Mouse (Mus musculus): Measurements from ENCODE around the gene Rock2. TPM values are rescaled to one million over a fixed set of nuclear protein-coding genes. Genes with fewer than 3 reads are reported as not detected.

The Rock2 gene
- polyA plus RNA-seq, 1 experiment from 2014 or later, result 5.3 TPM

- H3K27ac ChIP-seq (ENCODE audit: low read depth), result peak overlapping the region; percentile 62
- H3K4me3 ChIP-seq (ENCODE audit: low read depth, low read length), result no peak overlapping the region
- no peak for TF ChIP-seq EP300 (IDR thresholded peaks at IDR 0.05; ENCODE audit: low read depth)
- no peak for TF ChIP-seq CTCF (IDR thresholded peaks at IDR 0.05; ENCODE audit: low read depth)
- no peaks in the 10 kb centered on the region for H3K36me3 ChIP-seq (replicated peaks; ENCODE audit: insufficient read depth, low read length)
- peak; percentile 48; the same call in 1 of the 2 replicates for ATAC-seq
- H3K9me3 ChIP-seq (ENCODE audit: low read length), result no peaks in the 10 kb centered on the region
- H3K4me2 ChIP-seq (ENCODE audit: low read depth, low read length), result no peak overlapping the region
- peaks cover 19% of the 10 kb centered on the region for H3K4me1 ChIP-seq (ENCODE audit: insufficient read depth)
- H3K27me3 ChIP-seq (ENCODE audit: insufficient read depth, low read length), result no peaks in the 10 kb centered on the region
- no peak overlapping the region; the same call in 1 of the 2 replicates for H3K9ac ChIP-seq (replicated peaks)
- DNase-seq, result no peak
- 15% methylated on average over 3 of the region's 3 CpGs for WGBS (ENCODE audit: insufficient replicate concordance)
These were observed 6.0 kb downstream of the Rock2 start for GRCm38 (mm10) chr12:16900625-16901222.

- no peaks in the 10 kb centered on the region for H3K27me3 ChIP-seq (ENCODE audit: insufficient read depth, low read length)
These were observed 9.4 kb downstream of the Rock2 start for GRCm38 (mm10) chr12:16903949-16904635.

DNA sequence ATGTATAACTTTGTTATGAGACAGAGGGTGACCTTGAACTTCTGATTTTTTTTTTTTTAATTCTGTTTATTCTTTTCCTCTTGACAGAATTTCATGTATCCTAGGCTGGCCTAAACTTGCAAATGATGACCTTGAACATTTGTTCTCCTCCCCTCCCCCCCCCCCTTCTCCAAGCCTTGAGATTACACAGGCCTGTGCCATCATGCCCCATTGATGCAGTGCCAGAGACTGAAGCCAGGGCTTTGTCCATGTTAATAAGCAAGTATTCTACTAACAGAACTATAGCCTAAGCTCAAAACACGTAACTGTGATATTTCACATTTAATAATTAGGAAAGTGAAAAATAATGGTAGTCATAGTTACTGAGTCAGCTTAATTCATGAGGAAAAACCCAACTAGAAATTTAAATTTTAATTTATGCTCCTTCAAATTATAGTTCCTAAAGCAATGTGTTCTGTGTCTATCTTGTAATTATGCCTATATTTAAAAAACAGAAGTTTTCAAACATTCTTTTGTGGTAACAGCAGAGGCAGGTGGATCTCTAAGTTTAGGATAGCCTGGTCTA, 12.7 kb downstream of the Rock2 start:
- no peak overlapping the region for H3K4me3 ChIP-seq (ENCODE audit: low read depth, low read length)
- no peak for DNase-seq
- H3K4me1 ChIP-seq (ENCODE audit: insufficient read depth), result peaks cover 5% of the 10 kb centered on the region
- 90% methylated on average over 1 of the region's 1 CpGs for WGBS (ENCODE audit: insufficient replicate concordance)
- H3K27me3 ChIP-seq (ENCODE audit: insufficient read depth, low read length), result no peaks in the 10 kb centered on the region
- no peak for TF ChIP-seq CTCF (IDR thresholded peaks at IDR 0.05; ENCODE audit: low read depth)
- no peak overlapping the region for H3K27ac ChIP-seq (ENCODE audit: low read depth)
- no peak for ATAC-seq
- H3K36me3 ChIP-seq (replicated peaks; ENCODE audit: insufficient read depth, low read length), result no peaks in the 10 kb centered on the region
- no peak overlapping the region for H3K4me2 ChIP-seq (ENCODE audit: low read depth, low read length)
- no peak overlapping the region for H3K9ac ChIP-seq (replicated peaks)
- no peaks in the 10 kb centered on the region for H3K9me3 ChIP-seq (ENCODE audit: low read length)

More at GRCm38 (mm10) chr12:16903949-16904635, 9.4 kb downstream of the Rock2 start:
- ATAC-seq (no peak), DNase-seq (no peak)
- Histone ChIP-seq H3K27ac (ENCODE audit: low read depth) (no peak overlapping the region), H3K9me3 (ENCODE audit: low read length) (no peaks in the 10 kb centered on the region), H3K4me3 (ENCODE audit: low read depth, low read length) (no peak overlapping the region), H3K36me3 (replicated peaks; ENCODE audit: insufficient read depth, low read length) (no peaks in the 10 kb centered on the region), H3K9ac (replicated peaks) (no peak overlapping the region), H3K4me2 (ENCODE audit: low read depth, low read length) (no peak overlapping the region), H3K4me1 (ENCODE audit: insufficient read depth) (peaks cover 5% of the 10 kb centered on the region)
- TF ChIP-seq EP300 (IDR thresholded peaks at IDR 0.05; ENCODE audit: low read depth) (no peak), CTCF (IDR thresholded peaks at IDR 0.05; ENCODE audit: low read depth) (no peak)
- 52% methylated on average over 2 of the region's 2 CpGs for WGBS (ENCODE audit: insufficient replicate concordance)

- no peak overlapping the region for H3K9ac ChIP-seq (replicated peaks)
- peaks cover 8% of the 10 kb centered on the region for H3K4me1 ChIP-seq (ENCODE audit: insufficient read depth)
- H3K27ac ChIP-seq (ENCODE audit: low read depth), result no peak overlapping the region
- TF ChIP-seq EP300 (IDR thresholded peaks at IDR 0.05; ENCODE audit: low read depth) (no peak), CTCF (IDR thresholded peaks at IDR 0.05; ENCODE audit: low read depth) (peak; percentile 52)
- H3K27me3 ChIP-seq (ENCODE audit: insufficient read depth, low read length), result no peaks in the 10 kb centered on the region
- DNase-seq, result no peak
- no peak overlapping the region for H3K4me3 ChIP-seq (ENCODE audit: low read depth, low read length)
- no peaks in the 10 kb centered on the region for H3K9me3 ChIP-seq (ENCODE audit: low read length)
- no peak for ATAC-seq
- no peak overlapping the region for H3K4me2 ChIP-seq (ENCODE audit: low read depth, low read length)
- WGBS (ENCODE audit: insufficient replicate concordance), result 82% methylated on average over 1 of the region's 1 CpGs
- no peaks in the 10 kb centered on the region for H3K36me3 ChIP-seq (replicated peaks; ENCODE audit: insufficient read depth, low read length)
These were observed 13.4 kb downstream of the Rock2 start for GRCm38 (mm10) chr12:16907953-16908648.

DNA sequence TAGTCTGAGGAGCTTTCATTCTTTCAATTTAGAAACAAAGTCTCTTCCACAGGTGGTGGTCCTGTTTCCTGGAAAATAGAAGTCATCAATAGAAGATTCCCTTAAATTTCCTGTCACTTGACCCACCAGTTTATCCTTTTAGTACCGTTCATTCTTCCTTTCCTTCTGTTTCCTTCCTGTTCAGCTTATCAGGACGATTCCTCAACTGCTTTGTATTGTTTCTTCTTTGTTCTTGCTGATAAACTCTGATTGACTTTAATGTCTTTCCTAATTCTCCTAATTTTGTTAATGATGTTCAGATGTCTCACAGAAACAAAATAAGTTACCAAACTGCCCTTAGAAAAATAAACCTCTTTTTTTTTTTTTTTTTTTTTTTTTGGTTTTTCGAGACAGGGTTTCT, 16.8 kb downstream of the Rock2 start:
- Histone ChIP-seq H3K9me3 (ENCODE audit: low read length) (no peaks in the 10 kb centered on the region), H3K4me1 (ENCODE audit: insufficient read depth) (peaks cover 8% of the 10 kb centered on the region), H3K4me3 (ENCODE audit: low read depth, low read length) (no peak overlapping the region), H3K27me3 (ENCODE audit: insufficient read depth, low read length) (no peaks in the 10 kb centered on the region), H3K4me2 (ENCODE audit: low read depth, low read length) (no peak overlapping the region), H3K9ac (replicated peaks) (no peak overlapping the region), H3K27ac (ENCODE audit: low read depth) (no peak overlapping the region), H3K36me3 (replicated peaks; ENCODE audit: insufficient read depth, low read length) (no peaks in the 10 kb centered on the region)
- DNase-seq (no peak), ATAC-seq (no peak)
- TF ChIP-seq EP300 (IDR thresholded peaks at IDR 0.05; ENCODE audit: low read depth), result no peak
- no peak for TF ChIP-seq CTCF (IDR thresholded peaks at IDR 0.05; ENCODE audit: low read depth)
- 34% methylated on average over 2 of the region's 3 CpGs for WGBS (ENCODE audit: insufficient replicate concordance)

- no peak overlapping the region for H3K4me2 ChIP-seq (ENCODE audit: low read depth, low read length)
- ATAC-seq (no peak), DNase-seq (no peak)
- H3K27ac ChIP-seq (ENCODE audit: low read depth), result no peak overlapping the region
- WGBS (ENCODE audit: insufficient replicate concordance), result 64% methylated on average over 3 of the region's 3 CpGs
- H3K9ac ChIP-seq (replicated peaks), result no peak overlapping the region
- H3K27me3 ChIP-seq (ENCODE audit: insufficient read depth, low read length), result no peaks in the 10 kb centered on the region
- no peaks in the 10 kb centered on the region for H3K9me3 ChIP-seq (ENCODE audit: low read length)
- H3K4me3 ChIP-seq (ENCODE audit: low read depth, low read length), result no peak overlapping the region
- no peaks in the 10 kb centered on the region for H3K36me3 ChIP-seq (replicated peaks; ENCODE audit: insufficient read depth, low read length)
- no peak for TF ChIP-seq EP300 (IDR thresholded peaks at IDR 0.05; ENCODE audit: low read depth)
- no peak for TF ChIP-seq CTCF (IDR thresholded peaks at IDR 0.05; ENCODE audit: low read depth)
- peaks cover 8% of the 10 kb centered on the region for H3K4me1 ChIP-seq (ENCODE audit: insufficient read depth)
These were observed 17.9 kb downstream of the Rock2 start for GRCm38 (mm10) chr12:16912600-16912999.
